Mouse (Mus musculus): ENCODE measurements around the gene Dcaf4. TPM values are rescaled to one million over a fixed set of nuclear protein-coding genes. Genes with fewer than 3 reads are reported as not detected.

Gene Dcaf4
- total and polyA plus RNA-seq, 2 experiments from 2014 or later = 19.7 to 33.4 TPM

GRCm38 (mm10) chr12:83485911-83486670 is 34.2 kb upstream of the Dcaf4 start:
- DNase-seq (ENCODE audit: low spot score) = no peak
- WGBS = under 1% methylated on average over 51 of the region's 53 CpGs
- Histone ChIP-seq H3K27ac (ENCODE audit: low read depth) (peak overlapping the region; percentile 94), H3K4me2 (ENCODE audit: low read depth, low read length) (peak overlapping the region; percentile 99), H3K4me3 (ENCODE audit: low read depth, low read length) (peak overlapping the region; percentile 93), H3K4me1 (ENCODE audit: control insufficient read depth, insufficient read depth) (peaks cover 24% of the 10 kb centered on the region; the same call in 1 of the 2 replicates), H3K9ac (replicated peaks; ENCODE audit: low read depth, low read length) (peak overlapping the region; percentile 80), H3K27me3 (ENCODE audit: control insufficient read depth, insufficient read depth, low read length) (peaks cover 5% of the 10 kb centered on the region; the same call in 1 of the 2 replicates), H3K9me3 (replicated peaks; ENCODE audit: control insufficient read depth, low read length) (peaks cover under 1% of the 10 kb centered on the region; the same call in 1 of the 2 replicates), H3K36me3 (replicated peaks; ENCODE audit: control insufficient read depth, insufficient read depth, low read length) (no peaks in the 10 kb centered on the region)
- ATAC-seq (ENCODE audit: insufficient read depth, low read depth) = no peak
- TF ChIP-seq EP300 (IDR thresholded peaks at IDR 0.05; ENCODE audit: low read depth) = no peak
- TF ChIP-seq CTCF (IDR thresholded peaks at IDR 0.05; ENCODE audit: low read depth) = no peak

DNA sequence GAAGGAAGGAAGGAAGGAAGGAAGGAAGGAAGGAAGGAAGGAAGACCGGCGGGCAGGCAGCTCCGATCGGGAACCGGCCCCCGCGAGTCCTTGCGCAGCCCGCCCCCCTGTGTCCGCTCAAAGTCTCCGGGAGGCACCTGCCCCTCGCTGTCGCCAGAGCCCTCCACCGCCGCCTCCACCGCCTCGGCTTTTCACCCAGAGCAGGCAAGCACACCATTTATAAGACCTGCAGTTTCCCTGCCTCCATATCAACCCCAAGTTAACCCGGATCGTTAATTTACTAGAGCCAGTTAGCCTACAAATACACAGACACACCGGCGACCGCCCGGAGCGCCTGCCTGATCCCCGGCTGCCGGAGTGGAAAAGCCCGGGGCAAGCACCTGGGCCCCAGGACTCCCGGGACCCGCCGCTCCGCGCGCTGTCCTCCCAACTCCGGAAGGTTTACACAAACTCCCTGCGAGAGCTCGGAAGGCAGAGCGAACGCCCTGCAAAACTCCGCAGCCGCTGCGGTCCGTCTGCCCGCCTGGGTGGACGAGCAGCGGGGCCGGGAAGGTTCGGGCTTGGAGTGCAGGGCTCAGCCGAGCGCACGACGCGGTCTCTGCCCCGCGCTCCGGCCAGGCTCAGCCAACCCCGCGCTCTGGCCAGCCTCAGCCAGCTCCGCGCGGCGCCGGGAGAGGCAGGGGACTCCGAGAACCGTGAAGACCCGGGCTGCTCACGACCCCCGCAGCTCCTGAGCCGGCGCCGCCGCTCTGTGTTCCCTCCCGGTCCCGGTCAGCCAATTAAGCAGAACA is 33.4 kb upstream of the Dcaf4 start:
- H3K9me3 ChIP-seq (replicated peaks; ENCODE audit: control insufficient read depth, low read length) = peaks cover 6% of the 10 kb centered on the region
- peaks cover 24% of the 10 kb centered on the region; the same call in 1 of the 2 replicates for H3K4me1 ChIP-seq (ENCODE audit: control insufficient read depth, insufficient read depth)
- H3K4me3 ChIP-seq (ENCODE audit: low read depth, low read length) = peak overlapping the region; percentile 93
- ATAC-seq (ENCODE audit: insufficient read depth, low read depth) (peak; percentile 51; the same call in 1 of the 2 replicates), DNase-seq (ENCODE audit: low spot score) (peak; percentile 52)
- peak overlapping the region; percentile 99 for H3K4me2 ChIP-seq (ENCODE audit: low read depth, low read length)
- TF ChIP-seq EP300 (IDR thresholded peaks at IDR 0.05; ENCODE audit: low read depth) = no peak
- peak; percentile 31; the same call in 1 of the 2 replicates for TF ChIP-seq CTCF (IDR thresholded peaks at IDR 0.05; ENCODE audit: low read depth)
- H3K27me3 ChIP-seq (ENCODE audit: control insufficient read depth, insufficient read depth, low read length) = peaks cover 5% of the 10 kb centered on the region; the same call in 1 of the 2 replicates
- no peaks in the 10 kb centered on the region for H3K36me3 ChIP-seq (replicated peaks; ENCODE audit: control insufficient read depth, insufficient read depth, low read length)
- under 1% methylated on average over 61 of the region's 73 CpGs for WGBS
- H3K9ac ChIP-seq (replicated peaks; ENCODE audit: low read depth, low read length) = peak overlapping the region; percentile 80
- H3K27ac ChIP-seq (ENCODE audit: low read depth) = peak overlapping the region; percentile 94

GRCm38 (mm10) chr12:83487476-83487991 is 32.7 kb upstream of the Dcaf4 start, which contains the start of gene Dpf3:
Gene Dpf3, minus strand, starts transcription at chr12:83487716.
- peak; percentile 96 for ATAC-seq (ENCODE audit: insufficient read depth, low read depth)
- Histone ChIP-seq H3K4me2 (ENCODE audit: low read depth, low read length) (peak within 1 kb of the TSS; percentile 99), H3K4me1 (ENCODE audit: control insufficient read depth, insufficient read depth) (peaks cover 24% of the 10 kb centered on the region; the same call in 1 of the 2 replicates), H3K27me3 (ENCODE audit: control insufficient read depth, insufficient read depth, low read length) (peaks cover 5% of the 10 kb centered on the region; the same call in 1 of the 2 replicates), H3K9me3 (replicated peaks; ENCODE audit: control insufficient read depth, low read length) (peaks cover 6% of the 10 kb centered on the region), H3K27ac (ENCODE audit: low read depth) (peak within 1 kb of the TSS; percentile 94), H3K4me3 (ENCODE audit: low read depth, low read length) (peak within 1 kb of the TSS; percentile 93), H3K36me3 (replicated peaks; ENCODE audit: control insufficient read depth, insufficient read depth, low read length) (no peaks in the 10 kb centered on the region), H3K9ac (replicated peaks; ENCODE audit: low read depth, low read length) (peak within 1 kb of the TSS; percentile 80)
- TF ChIP-seq CTCF (IDR thresholded peaks at IDR 0.05; ENCODE audit: low read depth) (no peak), EP300 (IDR thresholded peaks at IDR 0.05; ENCODE audit: low read depth) (0 out of 2 replicates have a peak, but pooled peaks have one; percentile 23)
- DNase-seq (ENCODE audit: low spot score) = peak; percentile 98
- WGBS = under 1% methylated on average over 31 of the region's 31 CpGs

- WGBS = under 1% methylated on average over 29 of the region's 29 CpGs
Measured at GRCm38 (mm10) chr12:83488211-83488941, 31.9 kb upstream of the Dcaf4 start.

More at GRCm38 (mm10) chr12:83488211-83488941, 31.9 kb upstream of the Dcaf4 start:
- Histone ChIP-seq H3K27me3 (ENCODE audit: control insufficient read depth, insufficient read depth, low read length) (peaks cover 5% of the 10 kb centered on the region; the same call in 1 of the 2 replicates), H3K4me2 (ENCODE audit: low read depth, low read length) (peak overlapping the region; percentile 99), H3K27ac (ENCODE audit: low read depth) (peak overlapping the region; percentile 94), H3K4me3 (ENCODE audit: low read depth, low read length) (peak overlapping the region; percentile 93), H3K36me3 (replicated peaks; ENCODE audit: control insufficient read depth, insufficient read depth, low read length) (no peaks in the 10 kb centered on the region), H3K9ac (replicated peaks; ENCODE audit: low read depth, low read length) (peak overlapping the region; percentile 59), H3K4me1 (ENCODE audit: control insufficient read depth, insufficient read depth) (peaks cover 20% of the 10 kb centered on the region; the same call in 1 of the 2 replicates), H3K9me3 (replicated peaks; ENCODE audit: control insufficient read depth, low read length) (peaks cover 6% of the 10 kb centered on the region)
- no peak for DNase-seq (ENCODE audit: low spot score)
- no peak for ATAC-seq (ENCODE audit: insufficient read depth, low read depth)
- TF ChIP-seq CTCF (IDR thresholded peaks at IDR 0.05; ENCODE audit: low read depth) (no peak), EP300 (IDR thresholded peaks at IDR 0.05; ENCODE audit: low read depth) (no peak)

Data from heart, postnatal 0 days (tissue).